Mouse (Mus musculus) megakaryocyte progenitor cell, adult 5-6 weeks (primary cell): Measurements from ENCODE around the gene Cd200r3. TPM values are rescaled to one million over a fixed set of nuclear protein-coding genes. Genes with fewer than 3 reads are reported as not detected.

Experiments used
- ATAC-seq: replicated peaks from 2 replicates; pipeline ENCODE4 v1.8.0; 2016; ENCODE audit warnings: mild to moderate bottlenecking, moderate TSS enrichment, inconsistent platforms; ENCODE audit not compliant: poor library complexity
- total RNA-seq, 2 experiments: library from RNA; stranded (forward) in 1 of 2; stranded (reverse) in 1 of 2; fragments of 157-497, 149-512 nt in 1 of 2; fragments of 200-1000 nt in 1 of 2; gene quantifications; 2 replicates each; pipeline versions ENCODE4 v1.2.3 to v1.2.4; 2015 to 2017

Gene Cd200r3
- total RNA-seq, 2 experiments from 2014 or later = 0.69 to 3.9 TPM

GRCm38 (mm10) chr16:45030127-45030526 is 86.6 kb downstream of the Cd200r3 start:
- ATAC-seq = peak; percentile 13; the same call in 1 of the 2 replicates

- 0 out of 2 replicates have a peak, but pooled peaks have one; percentile 40 for ATAC-seq
Observed at GRCm38 (mm10) chr16:45030796-45031195, 87.3 kb downstream of the Cd200r3 start.

Other genes with a start within 250 kb of the Cd200r3 start
- 18.6 and 20.5 TPM in 2 replicates for gene Nepro, start 219.4 kb upstream of the Cd200r3 start, total RNA-seq (2015)
- 19.4 and 26.3 TPM in 2 replicates for gene Nepro, start 219.4 kb upstream of the Cd200r3 start, total RNA-seq (2017)
- gene Gtpbp8, start 197.3 kb upstream of the Cd200r3 start, total RNA-seq (2015) = 12.6 and 16.1 TPM in 2 replicates
- gene Gtpbp8, start 197.3 kb upstream of the Cd200r3 start, total RNA-seq (2017) = 14.5 and 15.2 TPM in 2 replicates
- 8.0 and 11.0 TPM in 2 replicates for gene Cd200r1, start 177.9 kb upstream of the Cd200r3 start, total RNA-seq (2015)
- gene Cd200r1, start 177.9 kb upstream of the Cd200r3 start, total RNA-seq (2017) = 3.7 and 5.6 TPM in 2 replicates
- 0.12 and 0.54 TPM in 2 replicates for gene Cd200r4, start 131.9 kb upstream of the Cd200r3 start, total RNA-seq (2015)
- gene Cd200r4, start 131.9 kb upstream of the Cd200r3 start, total RNA-seq (2017) = 0.37 TPM in 1 of 2 replicates, not detected in the other
- 0.25 TPM in 1 of 2 replicates, not detected in the other for gene Cd200r2, start 76.6 kb upstream of the Cd200r3 start, total RNA-seq (2015)
- not detected in 2 replicates for gene Cd200r2, start 76.6 kb upstream of the Cd200r3 start, total RNA-seq (2017)
- 0.12 and 0.32 TPM in 2 replicates for gene Ccdc80, start 149.7 kb downstream of the Cd200r3 start, total RNA-seq (2015)
- 0.71 and 3.1 TPM in 2 replicates for gene Ccdc80, start 149.7 kb downstream of the Cd200r3 start, total RNA-seq (2017)
- gene Slc35a5, start 215.0 kb downstream of the Cd200r3 start, total RNA-seq (2015) = 11.2 and 14.7 TPM in 2 replicates
- 6.3 and 6.7 TPM in 2 replicates for gene Slc35a5, start 215.0 kb downstream of the Cd200r3 start, total RNA-seq (2017)
- 69.3 and 79.4 TPM in 2 replicates for gene Atg3, start 215.1 kb downstream of the Cd200r3 start, total RNA-seq (2015)
- gene Atg3, start 215.1 kb downstream of the Cd200r3 start, total RNA-seq (2017) = 50.9 and 62.9 TPM in 2 replicates